Mouse (Mus musculus) layer of hippocampus, adult 11-12 months (tissue): ENCODE measurements at regions not wholly inside any gene's neighbourhood (a gene's known extent, or its start where the extent isn't known, plus 50 kb on each side); places are given as distances from the start of the nearest gene placed in this dataset.

Experiments used
- DNase-seq: peaks from one replicate; pipeline ENCODE4 v3.0.0; 2022; ENCODE audit warnings: low spot score

DNA sequence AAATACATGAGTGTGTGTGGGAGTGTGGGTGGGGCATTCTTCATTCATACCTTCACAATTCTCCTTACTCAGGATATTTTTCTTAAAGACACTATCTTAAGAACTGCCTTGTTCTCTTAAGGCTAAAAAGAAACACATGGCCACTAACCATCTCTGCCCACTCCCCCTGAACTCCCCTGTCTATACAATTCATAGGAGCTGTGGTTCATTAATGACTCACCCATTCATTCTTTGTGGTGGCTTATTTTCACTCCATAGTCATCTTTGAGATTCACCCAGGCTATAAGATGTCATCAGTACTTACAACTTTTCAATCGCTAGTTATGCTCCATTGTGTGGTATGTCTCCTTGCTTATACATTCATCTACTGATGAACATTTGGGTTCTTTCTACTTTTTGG is 97.7 kb upstream of the Spred1 start:
- DNase-seq, result no peak

DNA sequence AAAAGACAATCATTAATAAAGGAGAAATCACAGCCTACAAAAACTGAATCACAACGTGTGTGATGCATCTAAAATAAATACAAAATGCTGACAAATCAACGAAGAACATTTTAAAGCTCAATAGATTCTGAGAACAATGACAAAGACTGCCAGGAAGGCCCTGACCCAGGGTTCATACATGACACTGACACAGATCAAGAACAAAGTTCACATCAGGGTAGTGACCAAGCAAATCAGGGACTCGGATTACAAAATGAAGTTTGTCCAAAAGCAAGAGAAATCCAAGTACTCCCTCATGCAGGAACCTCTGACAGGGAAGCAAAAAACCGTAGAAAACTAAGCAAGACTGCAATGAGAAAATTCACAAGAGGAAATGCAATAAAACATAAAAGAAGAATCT is 94.1 kb upstream of the Spred1 start:
- no peak for DNase-seq

DNA sequence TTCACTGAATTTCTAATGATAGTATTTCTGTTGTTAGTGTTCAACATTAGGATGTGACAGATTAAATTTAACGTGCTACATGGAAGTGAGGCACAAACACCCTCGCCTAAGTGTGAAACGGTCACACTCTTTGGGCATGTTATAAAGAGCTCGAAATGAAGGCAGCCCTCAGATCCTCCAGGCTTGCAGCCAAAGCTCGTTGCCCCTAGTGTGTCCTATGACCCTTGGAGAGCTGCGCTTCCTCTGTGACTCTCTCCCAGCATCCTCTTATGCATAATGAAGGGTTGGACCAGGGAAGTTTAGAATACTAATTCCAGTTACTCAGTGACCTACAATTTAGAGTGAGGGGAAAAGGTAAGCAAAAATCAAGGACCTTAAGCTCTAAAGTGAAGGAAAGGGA is 92.4 kb upstream of the Spred1 start:
- DNase-seq, result no peak

DNA sequence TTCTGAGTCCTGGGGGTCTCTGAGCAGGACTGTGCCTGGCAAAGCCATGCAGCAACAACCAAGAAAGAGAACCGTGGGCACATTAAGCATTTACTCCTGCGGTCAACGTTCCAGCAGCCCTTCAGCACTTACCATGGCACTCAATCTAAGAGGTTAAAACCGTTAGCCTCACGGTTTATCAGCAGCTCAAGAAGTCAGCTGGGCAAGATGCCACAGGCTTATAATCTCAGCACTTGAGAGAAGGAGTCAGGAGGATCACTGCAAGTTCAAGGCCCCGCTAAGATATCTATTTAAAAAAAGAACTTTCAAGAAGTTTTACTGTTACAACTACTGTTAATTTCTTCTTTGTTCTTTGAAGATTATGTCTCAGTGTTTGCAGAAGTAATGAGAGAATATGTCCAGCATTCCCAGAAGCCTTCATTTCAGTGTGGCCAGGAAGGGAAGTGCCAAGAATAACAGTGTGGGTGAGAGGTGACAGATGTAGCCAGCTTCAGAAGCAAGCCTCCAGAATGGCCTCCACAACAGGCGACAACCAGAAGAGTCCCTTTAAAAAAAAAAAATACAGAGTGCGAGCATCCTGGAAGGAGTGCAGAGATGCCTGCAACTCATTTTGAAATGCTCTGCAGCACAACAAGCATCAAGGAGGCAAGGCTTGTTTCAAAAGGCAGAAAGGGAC is 84.8 kb upstream of the Spred1 start:
- DNase-seq, result no peak

DNA sequence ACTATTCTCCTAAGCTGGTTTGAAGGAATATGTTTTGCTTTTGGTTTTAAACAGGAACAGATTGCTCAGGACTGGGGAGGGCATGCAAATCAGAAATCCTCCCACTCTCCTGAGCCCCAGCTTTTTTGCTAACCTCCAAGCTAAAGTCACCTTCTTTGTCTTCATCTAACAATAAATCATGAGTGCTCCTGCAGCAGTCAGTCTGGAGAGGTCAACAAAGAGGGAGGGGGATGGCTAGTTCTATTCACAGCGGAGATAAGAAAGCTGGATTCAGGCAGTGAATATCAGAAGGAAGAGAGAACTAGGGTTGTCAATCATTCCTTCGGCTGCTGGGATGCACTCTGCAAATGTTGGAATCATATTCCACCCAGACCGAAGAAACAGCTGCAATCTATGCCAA is 81.0 kb upstream of the Spred1 start:
- no peak for DNase-seq

DNA sequence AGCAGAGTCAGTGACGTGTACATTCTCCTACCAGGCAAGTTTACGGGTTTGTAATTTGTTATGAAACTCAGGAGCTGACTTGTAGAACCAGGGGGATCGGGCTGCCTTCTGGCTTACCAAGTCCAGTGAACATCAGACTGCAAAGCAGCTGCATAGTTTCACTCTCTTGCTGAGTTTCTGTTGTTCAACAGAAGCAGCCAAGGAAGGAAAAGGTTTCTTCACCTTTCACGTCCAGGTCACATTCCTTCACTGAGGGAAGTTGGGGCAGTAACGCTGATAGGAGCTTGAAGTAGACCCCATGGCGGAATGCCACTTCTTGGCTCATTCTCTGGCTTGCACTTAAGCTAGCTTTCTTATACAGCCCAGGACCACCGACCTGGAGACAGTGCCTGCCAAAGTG is 77.3 kb upstream of the Spred1 start:
- no peak for DNase-seq

DNA sequence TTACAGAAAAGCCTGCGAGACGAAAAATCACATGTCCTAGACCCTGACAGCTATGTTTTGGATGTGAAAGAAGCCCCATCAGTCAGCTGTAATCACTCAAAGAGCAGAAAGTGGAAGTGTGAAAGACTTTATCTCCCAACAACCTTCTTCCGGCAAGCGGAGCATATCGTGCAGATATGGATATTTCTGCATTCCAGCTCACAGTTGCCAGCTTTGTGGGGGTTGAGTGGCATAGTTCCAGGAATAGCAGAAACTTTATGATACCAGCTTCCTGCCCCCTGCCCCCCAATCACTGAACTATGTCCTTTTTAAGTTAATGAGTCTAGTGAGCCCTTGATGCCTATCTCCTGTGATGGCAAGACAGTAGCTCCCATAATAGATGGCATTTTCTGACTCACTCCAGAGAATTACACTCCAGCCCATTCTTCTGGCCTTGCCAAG is 72.9 kb upstream of the Spred1 start:
- no peak for DNase-seq

DNA sequence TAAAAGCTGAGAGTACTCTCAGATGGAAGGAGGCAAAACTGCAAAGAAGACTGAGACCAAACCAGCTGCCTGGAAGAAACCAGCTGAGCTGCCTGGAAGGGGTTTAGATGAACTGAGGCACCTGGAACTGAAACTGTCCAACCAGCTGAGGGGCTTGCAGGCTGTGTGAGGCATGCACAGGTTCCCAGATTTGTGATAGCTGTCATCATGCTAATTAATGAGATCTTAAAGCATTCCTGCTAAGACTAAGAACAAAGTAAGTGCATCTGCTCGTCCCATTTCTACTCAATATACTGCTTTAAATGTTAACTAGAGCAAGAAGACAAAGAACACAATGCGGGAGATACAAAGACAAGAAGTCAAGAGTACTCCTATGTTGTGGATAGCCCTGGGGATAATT is 71.1 kb upstream of the Spred1 start:
- no peak for DNase-seq

DNA sequence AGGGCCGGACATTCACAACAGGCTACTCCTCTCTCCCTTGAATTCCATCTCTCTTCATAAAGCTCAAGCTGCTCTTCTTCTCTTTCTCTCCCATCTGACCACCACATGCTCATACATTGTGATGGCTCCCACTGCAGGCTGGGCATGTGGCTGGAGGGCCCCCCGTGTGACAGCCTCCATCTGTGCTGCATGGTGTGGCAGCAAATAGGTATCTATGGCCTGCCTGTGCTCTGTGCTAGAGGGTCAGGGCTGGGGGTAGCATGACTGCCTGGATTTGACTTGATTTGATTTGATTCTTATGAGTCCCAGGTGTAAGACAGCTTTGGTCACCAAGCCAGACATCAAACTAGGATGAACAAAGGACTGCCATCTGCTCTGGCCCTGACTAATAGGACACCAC is 57.0 kb upstream of the Spred1 start:
- DNase-seq, result no peak

DNA sequence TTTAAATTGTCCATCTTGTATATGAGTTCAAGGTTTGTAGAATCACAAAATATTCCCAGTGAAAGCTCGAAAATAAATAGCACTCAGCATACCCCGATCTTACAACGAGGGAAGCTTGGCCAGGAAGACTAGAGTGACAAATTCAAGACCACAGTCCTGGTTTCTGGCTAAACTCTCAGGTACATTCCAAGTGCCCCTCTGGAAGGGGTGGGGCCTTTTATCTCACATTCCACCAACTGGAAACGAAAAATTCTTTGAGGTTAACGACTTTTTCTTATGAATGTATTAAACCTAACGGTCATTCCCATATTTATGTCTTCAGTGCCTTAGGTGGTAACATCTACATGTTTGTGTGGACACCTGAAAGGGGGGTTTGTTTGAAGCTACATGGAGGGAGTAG is 50.8 kb upstream of the Spred1 start:
- no peak for DNase-seq

DNA sequence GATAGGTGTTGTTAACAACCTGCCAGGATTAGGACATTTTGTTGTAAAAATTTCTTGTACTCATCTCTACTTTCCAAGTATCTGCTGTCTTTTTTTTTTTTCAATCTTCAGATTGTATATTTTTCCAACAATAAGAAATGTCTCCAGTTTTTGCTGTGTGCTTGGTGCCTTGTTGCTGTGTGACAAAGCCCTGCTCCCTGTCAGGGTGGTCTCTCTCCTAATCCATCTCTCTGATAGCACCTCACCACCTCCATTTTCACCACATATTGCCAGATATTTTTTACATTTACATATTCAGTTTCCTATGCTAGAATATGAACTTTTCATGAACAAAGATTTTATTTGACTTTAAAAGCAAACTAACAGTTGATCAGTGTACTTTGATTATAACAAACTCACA is 50.1 kb upstream of the Spred1 start:
- no peak for DNase-seq
